Mouse (Mus musculus) small intestine, adult 2 months (tissue): Measurements from ENCODE around the gene Pih1d2.

Experiments
- CTCF ChIP-seq: fragments of 200-500 bp; IDR thresholded peaks from 2 replicates; pipeline ENCODE4 v1.5.1; 2012; ENCODE audit warnings: low read depth, mild to moderate bottlenecking, control low read depth, inconsistent platforms, low read length, moderate library complexity, mixed read lengths; ENCODE audit not compliant: insufficient replicate concordance, insufficient read length; ENCODE audit errors: extremely low read depth
- POLR2A ChIP-seq: fragments of 200-500 bp; IDR thresholded peaks from 2 replicates; pipeline ENCODE4 v1.6.1; 2012; ENCODE audit warnings: low read depth, mild to moderate bottlenecking, control low read depth, inconsistent platforms, low read length, moderate library complexity

- TF ChIP-seq CTCF: no peak
- no peak for TF ChIP-seq POLR2A
Observed at GRCm38 (mm10) chr9:50596973-50597372, 20.1 kb upstream of the Pih1d2 start.
